Mouse (Mus musculus) CH12.LX (cell line): Measurements from ENCODE around the gene 4930595D18Rik. TPM values are rescaled to one million over a fixed set of nuclear protein-coding genes. Genes with fewer than 3 reads are reported as not detected.
A peak's percentile ranks its signal among the peaks of the same experiment; 100 is the strongest.

Source experiments
- DNase-seq: peaks from one replicate; pipeline ENCODE4 v3.0.0-alpha.2; 2013; ENCODE audit errors: extremely low read depth
- H3K27ac ChIP-seq: 2 replicates; pipeline ENCODE4 v1.5.1; 2012; ENCODE audit warnings: low read depth, mild to moderate bottlenecking, control low read depth, moderate library complexity; ENCODE audit not compliant: insufficient read depth
- H3K27me3 ChIP-seq: replicated peaks from 2 replicates; pipeline ENCODE3; 2012; ENCODE audit warnings: inconsistent platforms
- H3K36me3 ChIP-seq, 2 experiments: replicated peaks in 1 of 2; 2 replicates each; pipeline versions ENCODE3 to v1.6.1; 2012; ENCODE audit warnings: inconsistent platforms in 1 of 2, low read length in 1 of 2, mild to moderate bottlenecking in 1 of 2, mixed read lengths in 1 of 2, moderate library complexity in 1 of 2; ENCODE audit not compliant: control insufficient read depth in 1 of 2, insufficient read depth in 1 of 2
- H3K4me1 ChIP-seq, 2 experiments: 2 replicates each; pipeline ENCODE4 v1.6.1; 2012; ENCODE audit warnings: inconsistent platforms in 1 of 2, moderate library complexity in 1 of 2; ENCODE audit not compliant: insufficient read depth in 2 of 2, control insufficient read depth in 1 of 2
- H3K4me2 ChIP-seq: 2 replicates; pipeline ENCODE4 v1.6.1; 2012; ENCODE audit warnings: low read depth, mild to moderate bottlenecking, control low read depth; ENCODE audit not compliant: poor library complexity, insufficient read depth, severe bottlenecking
- H3K4me3 ChIP-seq, 3 experiments: fragments of 150-350 bp in 1 of 3; sonication (generic) in 1 of 3; replicated peaks in 1 of 3; 2 replicates each; pipeline versions ENCODE3 to v1.5.1; 2011 to 2012; ENCODE audit warnings: low read depth in 2 of 3, low read length in 2 of 3, mild to moderate bottlenecking in 2 of 3, moderate library complexity in 2 of 3, control low read depth in 1 of 3, improper control_type of control experiment in 1 of 3, inconsistent platforms in 1 of 3, mixed read lengths in 1 of 3; ENCODE audit not compliant: poor library complexity in 1 of 3
- H3K79me2 ChIP-seq: replicated peaks from 2 replicates; pipeline ENCODE4 v1.6.1; 2012; ENCODE audit warnings: mild to moderate bottlenecking, moderate library complexity; ENCODE audit not compliant: control insufficient read depth, poor library complexity, insufficient read depth, severe bottlenecking; ENCODE audit errors: extremely low read depth
- H3K9ac ChIP-seq: 2 replicates; pipeline ENCODE4 v1.6.1; 2012; ENCODE audit warnings: low read depth, mild to moderate bottlenecking, control low read depth, moderate library complexity; ENCODE audit not compliant: insufficient read depth
- H3K9me3 ChIP-seq: replicated peaks from 2 replicates; pipeline ENCODE3; 2012; ENCODE audit warnings: low read length, inconsistent platforms, mixed read lengths
- BHLHE40 ChIP-seq: IDR thresholded peaks from 2 replicates; pipeline ENCODE4 v1.6.1; 2011; ENCODE audit warnings: mild to moderate bottlenecking, low read depth, low read length, improper control_type of control experiment
- CHD1 ChIP-seq: IDR thresholded peaks from 2 replicates; pipeline ENCODE4 v1.6.1; 2012; ENCODE audit warnings: low read depth, low read length, improper control_type of control experiment, inconsistent platforms
- CHD2 ChIP-seq: IDR thresholded peaks from 2 replicates; pipeline ENCODE4 v1.6.1; 2011; ENCODE audit warnings: low read length, improper control_type of control experiment
- CTCF ChIP-seq, 2 experiments: IDR thresholded peaks in 1 of 2; conservative IDR thresholded peaks in 1 of 2; 2 replicates each; pipeline ENCODE4 v1.5.1; 2011 to 2012; ENCODE audit warnings: low read depth in 2 of 2, low read length in 2 of 2, improper control_type of control experiment in 1 of 2, inconsistent platforms in 1 of 2, mild to moderate bottlenecking in 1 of 2, moderate library complexity in 1 of 2
- E2F4 ChIP-seq: IDR thresholded peaks from 2 replicates; pipeline ENCODE4 v1.6.1; 2011; ENCODE audit warnings: low read depth, low read length, improper control_type of control experiment; ENCODE audit not compliant: insufficient replicate concordance
- ELF1 ChIP-seq: IDR thresholded peaks from 2 replicates; pipeline ENCODE4 v1.6.1; 2014; ENCODE audit warnings: low read depth, mild to moderate bottlenecking, inconsistent platforms, low read length, improper control_type of control experiment
- EP300 ChIP-seq: IDR thresholded peaks from 2 replicates; pipeline ENCODE4 v1.6.1; 2011; ENCODE audit warnings: low read length, improper control_type of control experiment
- GABPA ChIP-seq: IDR thresholded peaks from 2 replicates; pipeline ENCODE4 v1.6.1; 2012; ENCODE audit warnings: low read depth, low read length, improper control_type of control experiment, inconsistent platforms; ENCODE audit not compliant: insufficient replicate concordance
- HCFC1 ChIP-seq: IDR thresholded peaks from 2 replicates; pipeline ENCODE4 v1.6.1; 2012; ENCODE audit warnings: low read depth, mild to moderate bottlenecking, inconsistent platforms, low read length, improper control_type of control experiment
- IRF4 ChIP-seq: IDR thresholded peaks from 2 replicates; pipeline ENCODE4 v1.6.1; 2014; ENCODE audit warnings: low read depth, mild to moderate bottlenecking, inconsistent platforms, low read length, improper control_type of control experiment
- JUN ChIP-seq: IDR thresholded peaks from 2 replicates; pipeline ENCODE4 v1.6.1; 2011; ENCODE audit warnings: low read depth, mild to moderate bottlenecking, low read length, improper control_type of control experiment, moderate library complexity; ENCODE audit not compliant: insufficient read depth
- KAT2A ChIP-seq: IDR thresholded peaks from 2 replicates; pipeline ENCODE4 v1.6.1; 2012; ENCODE audit warnings: low read length, improper control_type of control experiment, inconsistent platforms; ENCODE audit not compliant: insufficient replicate concordance
- MAX ChIP-seq: IDR thresholded peaks from 2 replicates; pipeline ENCODE4 v1.6.1; 2011; ENCODE audit warnings: low read length, improper control_type of control experiment
- MAZ ChIP-seq: IDR thresholded peaks from 2 replicates; pipeline ENCODE4 v1.6.1; 2012; ENCODE audit warnings: low read depth, mild to moderate bottlenecking, inconsistent platforms, low read length, improper control_type of control experiment, moderate library complexity
- MEF2A ChIP-seq: IDR thresholded peaks from 2 replicates; pipeline ENCODE4 v1.6.1; 2014; ENCODE audit warnings: low read depth, mild to moderate bottlenecking, inconsistent platforms, low read length, improper control_type of control experiment, borderline replicate concordance
- MXI1 ChIP-seq: IDR thresholded peaks from 2 replicates; pipeline ENCODE4 v1.6.1; 2011; ENCODE audit warnings: mild to moderate bottlenecking, low read depth, low read length, improper control_type of control experiment
- MYC ChIP-seq: IDR thresholded peaks from 2 replicates; pipeline ENCODE4 v1.6.1; 2011; ENCODE audit warnings: low read depth, mild to moderate bottlenecking, improper control_type of control experiment, low read length
- NELFE ChIP-seq: IDR thresholded peaks from 2 replicates; pipeline ENCODE4 v1.6.1; 2011; ENCODE audit warnings: low read depth, low read length, improper control_type of control experiment
- PAX5 ChIP-seq: IDR thresholded peaks from 2 replicates; pipeline ENCODE4 v1.6.1; 2012; ENCODE audit warnings: low read length, inconsistent platforms, mixed read lengths
- POLR2AphosphoS2 ChIP-seq: IDR thresholded peaks from 2 replicates; pipeline ENCODE4 v1.6.1; 2011; ENCODE audit warnings: low read depth, low read length, improper control_type of control experiment
- RAD21 ChIP-seq: IDR thresholded peaks from 2 replicates; pipeline ENCODE4 v1.6.1; 2011; ENCODE audit warnings: low read depth, mild to moderate bottlenecking, low read length, improper control_type of control experiment, moderate library complexity
- RCOR1 ChIP-seq: conservative IDR thresholded peaks from 2 replicates; pipeline ENCODE4 v1.6.1; 2012; ENCODE audit warnings: low read depth, mild to moderate bottlenecking, inconsistent platforms, low read length, improper control_type of control experiment
- SIN3A ChIP-seq: IDR thresholded peaks from 2 replicates; pipeline ENCODE4 v1.6.1; 2012; ENCODE audit warnings: low read length, improper control_type of control experiment, inconsistent platforms
- SMC3 ChIP-seq: IDR thresholded peaks from 2 replicates; pipeline ENCODE4 v1.6.1; 2011; ENCODE audit warnings: low read depth, low read length, improper control_type of control experiment
- TBP ChIP-seq: conservative IDR thresholded peaks from 2 replicates; pipeline ENCODE4 v1.6.1; 2011; ENCODE audit warnings: low read depth, low read length, improper control_type of control experiment
- TCF12 ChIP-seq: IDR thresholded peaks from 2 replicates; pipeline ENCODE4 v1.6.1; 2014; ENCODE audit warnings: low read depth, mild to moderate bottlenecking, inconsistent platforms, low read length, improper control_type of control experiment
- UBTF ChIP-seq: IDR thresholded peaks from 2 replicates; pipeline ENCODE4 v1.6.1; 2012; ENCODE audit warnings: low read depth, mild to moderate bottlenecking, inconsistent platforms, low read length, improper control_type of control experiment, moderate library complexity
- USF1 ChIP-seq: IDR thresholded peaks from 2 replicates; pipeline ENCODE4 v1.6.1; 2014; ENCODE audit warnings: low read depth, mild to moderate bottlenecking, inconsistent platforms, low read length, improper control_type of control experiment
- USF2 ChIP-seq: conservative IDR thresholded peaks from 2 replicates; pipeline ENCODE4 v1.6.1; 2011; ENCODE audit warnings: low read depth, low read length, improper control_type of control experiment
- ZC3H11A ChIP-seq: IDR thresholded peaks from 2 replicates; pipeline ENCODE4 v1.6.1; 2012; ENCODE audit warnings: low read depth, mild to moderate bottlenecking, inconsistent platforms, low read length, improper control_type of control experiment
- ZKSCAN1 ChIP-seq: IDR thresholded peaks from 2 replicates; pipeline ENCODE4 v1.6.1; 2012; ENCODE audit warnings: low read depth, inconsistent platforms, low read length, improper control_type of control experiment, borderline replicate concordance
- ZMIZ1 ChIP-seq: IDR thresholded peaks from 2 replicates; pipeline ENCODE4 v1.6.1; 2012; ENCODE audit warnings: low read depth, mild to moderate bottlenecking, inconsistent platforms, low read length, improper control_type of control experiment
- dilution Hi-C: fragments of 300-500 bp; cut with MboI; formaldehyde crosslinking; loops from 2 replicates; pipeline ENCODE4 v1.14.3; 2020; ENCODE audit warnings: low sequenced_read_pairs; ENCODE audit not compliant: extremely low pct_unique_long_range_greater_than_20kb, extremely low pct_ligation_motif_present
- in situ Hi-C: fragments of 300-500 bp; cut with MboI; formaldehyde crosslinking; loops from 3 replicates; pipeline ENCODE4 v1.14.3; 2019; ENCODE audit warnings: low sequenced_read_pairs, low pct_ligation_motif_present, low pct_unique_long_range_greater_than_20kb, mixed read lengths
- polyA plus RNA-seq: library from polyadenylated mRNA; unstranded; fragments of >175 nt; gene quantifications from 2 replicates; pipeline ENCODE4 v1.2.1, GENCODE M21; 2012; ENCODE audit warnings: low read depth; ENCODE audit not compliant: insufficient read length
- total RNA-seq, 2 experiments: library from RNA; depleted of rRNA; stranded (reverse); fragments of 300-350 nt in 1 of 2; fragments of >200 nt in 1 of 2; gene quantifications; 2 replicates each; pipeline ENCODE4 v1.2.3; 2012 to 2014

Gene 4930595D18Rik
- total and polyA plus RNA-seq, 3 experiments: 0.57 TPM; not detected in 2

DNA sequence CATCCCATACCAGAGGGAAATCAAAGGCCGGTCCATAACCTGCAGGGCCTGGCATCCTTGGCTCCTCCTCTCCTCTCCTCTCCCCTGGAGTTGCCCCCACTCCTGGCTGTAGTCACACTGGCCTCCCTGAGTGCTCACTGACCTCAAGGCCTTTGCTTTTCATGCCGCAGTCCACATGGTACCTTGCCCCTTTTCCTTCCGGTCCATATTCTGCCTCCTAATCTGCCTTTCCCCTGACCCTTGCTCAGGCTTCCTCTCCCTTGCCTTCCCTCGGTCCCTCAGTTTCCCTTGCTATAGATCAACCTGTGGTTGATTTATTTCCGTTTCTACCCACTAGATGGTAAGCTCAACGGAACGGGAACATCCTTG is 22.4 kb downstream of the 4930595D18Rik start (continued):
- TF ChIP-seq TBP (no peak), USF2 (no peak), ZMIZ1 (no peak; the same call in 1 of the 2 replicates), JUN (no peak), ZKSCAN1 (no peak), E2F4 (no peak)

- Histone ChIP-seq H3K4me3 (peak overlapping the region; percentile 71 to 78 (median 72)), H3K4me2 (peak overlapping the region; percentile 89), H3K79me2 (peaks cover 20% of the 10 kb centered on the region), H3K27me3 (no peaks in the 10 kb centered on the region), H3K4me1 (peaks cover 18 to 56% of the 10 kb centered on the region in 2 experiments), H3K36me3 (peaks cover 0 to 4% of the 10 kb centered on the region in 2 experiments), H3K9me3 (no peaks in the 10 kb centered on the region), H3K9ac (peak overlapping the region; percentile 78), H3K27ac (peak overlapping the region; percentile 96)
- in situ Hi-C loops: loop anchor here (10.0 kb wide), 1 partner anchor 94 kb away; no protein-coding TSS in a partner anchor
- TF ChIP-seq SIN3A (no peak; the same call in 1 of the 2 replicates), HCFC1 (no peak), RCOR1 (no peak), RAD21 (no peak), GABPA (no peak), SMC3 (no peak), EP300 (no peak), USF1 (no peak), CTCF (conservative IDR thresholded peaks at IDR 0.05 in 1 of 2, IDR thresholded peaks at IDR 0.05 in 1 of 2; ENCODE audit: low read depth in 2 of 2, low read length in 2 of 2) (no peak), TBP (no peak), USF2 (no peak; the same call in 1 of the 2 replicates), ELF1 (no peak), UBTF (no peak), KAT2A (no peak), MEF2A (no peak), NELFE (no peak), IRF4 (0 out of 2 replicates have a peak, but pooled peaks have one; percentile 4), ZC3H11A (no peak), E2F4 (no peak), ZMIZ1 (no peak), MYC (peak; percentile 92), CHD2 (no peak), MAX (peak; percentile 94), MXI1 (peak; percentile 33; the same call in 1 of the 2 replicates), MAZ (no peak), JUN (no peak), PAX5 (no peak), TCF12 (no peak), BHLHE40 (peak; percentile 47; the same call in 1 of the 2 replicates), CHD1 (no peak), POLR2AphosphoS2 (0 out of 2 replicates have a peak, but pooled peaks have one; percentile 14)
- DNase-seq: no peak
- dilution Hi-C loops: no loop called here
Measured at GRCm38 (mm10) chr12:111160871-111161270, 23.4 kb downstream of the 4930595D18Rik start.
